Mouse (Mus musculus) midbrain, embryonic 14.5 days (tissue): ENCODE measurements around the gene Egln1. TPM values are rescaled to one million over a fixed set of nuclear protein-coding genes. Genes with fewer than 3 reads are reported as not detected.

Source experiments
- ATAC-seq: fragments of 200-750 bp; cut with Nextera tagmentation; 2 replicates; pipeline ENCODE4 v1.8.0; 2017; ENCODE audit warnings: moderate number of reproducible peaks, moderate library complexity; ENCODE audit not compliant: low FRiP score, low TSS enrichment
- DNase-seq: peaks from one replicate; pipeline ENCODE4 v3.0.0-alpha.2; 2015
- H3K27ac ChIP-seq: fragments of 300-500 bp; sonication (generic); replicated peaks from 2 replicates; pipeline ENCODE4 v1.5.1; 2014; ENCODE audit warnings: mild to moderate bottlenecking, low read depth, low read length, moderate library complexity
- H3K27me3 ChIP-seq: fragments of 300-500 bp; sonication (generic); 2 replicates; pipeline ENCODE4 v1.6.1; 2014; ENCODE audit warnings: low read length, control low read depth, mixed read lengths; ENCODE audit not compliant: control insufficient read depth, insufficient read depth
- H3K36me3 ChIP-seq: fragments of 300-500 bp; sonication (generic); 2 replicates; pipeline ENCODE4 v1.6.1; 2014; ENCODE audit warnings: low read length, control low read depth; ENCODE audit not compliant: control insufficient read depth, insufficient read depth
- H3K4me1 ChIP-seq: fragments of 300-500 bp; sonication (generic); 2 replicates; pipeline ENCODE4 v1.6.1; 2014; ENCODE audit warnings: mild to moderate bottlenecking, antibody characterized with exemption, low read length, control low read depth; ENCODE audit not compliant: control insufficient read depth, insufficient read depth
- H3K4me2 ChIP-seq: fragments of 300-500 bp; sonication (generic); 2 replicates; pipeline ENCODE4 v1.6.1; 2014; ENCODE audit warnings: mild to moderate bottlenecking, low read length, moderate library complexity
- H3K4me3 ChIP-seq: fragments of 300-500 bp; sonication (generic); replicated peaks from 2 replicates; pipeline ENCODE4 v1.5.1; 2014; ENCODE audit warnings: low read depth, low read length
- H3K9ac ChIP-seq: fragments of 300-500 bp; sonication (generic); replicated peaks from 2 replicates; pipeline ENCODE4 v1.6.1; 2014; ENCODE audit warnings: mild to moderate bottlenecking, low read length, moderate library complexity
- H3K9me3 ChIP-seq: fragments of 300-500 bp; sonication (generic); 2 replicates; pipeline ENCODE4 v1.6.1; 2016; ENCODE audit warnings: low read length, control low read depth, mixed read lengths; ENCODE audit not compliant: control insufficient read depth
- WGBS: fragments of 180-500 bp; shearing (Covaris S2); extraction: QIAGEN DNeasy Blood & Tissue Kit; methylation state at CpG from one replicate; pipeline ENCODE4 v1.1.7; 2014; 5-methylcytosine and 5-hydroxymethylcytosine counted together
- polyA plus RNA-seq: library from polyadenylated mRNA; unstranded; fragments of >200 nt; fragmentation: Nextera tagmentation; extraction: Ambion mirVana; gene quantifications from 2 replicates; pipeline ENCODE4 v1.2.1, GENCODE M21; 2014

The Egln1 gene
- polyA plus RNA-seq, 1 experiment from 2014 or later, result 25.1 TPM

DNA sequence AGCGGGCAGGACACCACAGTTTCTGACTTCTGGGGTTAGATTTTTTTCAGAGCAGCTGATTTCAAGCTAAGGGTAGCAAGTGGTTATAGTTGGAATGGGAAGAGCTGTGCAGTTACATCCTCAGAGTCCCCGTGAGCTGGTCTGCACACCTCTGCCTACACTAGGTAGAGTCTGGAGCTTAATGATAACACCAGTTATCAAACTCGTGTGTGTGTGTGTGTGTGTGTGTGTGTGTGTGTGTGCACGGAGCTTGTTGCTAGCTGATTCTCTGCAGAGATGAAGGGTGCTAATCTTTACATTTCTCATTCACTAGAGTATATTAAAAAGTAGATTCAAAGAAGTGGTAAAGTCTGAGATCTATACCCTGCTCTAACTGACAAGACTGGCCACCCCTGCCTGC, 25.1 kb upstream of the Egln1 start:
- H3K36me3 ChIP-seq, result no peaks in the 10 kb centered on the region
- no peak for DNase-seq
- no peak overlapping the region for H3K27ac ChIP-seq
- no peaks in the 10 kb centered on the region for H3K27me3 ChIP-seq
- ATAC-seq, result no peak
- H3K4me3 ChIP-seq, result no peak overlapping the region
- no peaks in the 10 kb centered on the region for H3K4me1 ChIP-seq
- peaks cover 7% of the 10 kb centered on the region; the same call in 1 of the 2 replicates for H3K9me3 ChIP-seq
- 86% methylated on average over 4 of the region's 4 CpGs for WGBS
- H3K9ac ChIP-seq, result no peak overlapping the region
- no peak overlapping the region for H3K4me2 ChIP-seq

DNA sequence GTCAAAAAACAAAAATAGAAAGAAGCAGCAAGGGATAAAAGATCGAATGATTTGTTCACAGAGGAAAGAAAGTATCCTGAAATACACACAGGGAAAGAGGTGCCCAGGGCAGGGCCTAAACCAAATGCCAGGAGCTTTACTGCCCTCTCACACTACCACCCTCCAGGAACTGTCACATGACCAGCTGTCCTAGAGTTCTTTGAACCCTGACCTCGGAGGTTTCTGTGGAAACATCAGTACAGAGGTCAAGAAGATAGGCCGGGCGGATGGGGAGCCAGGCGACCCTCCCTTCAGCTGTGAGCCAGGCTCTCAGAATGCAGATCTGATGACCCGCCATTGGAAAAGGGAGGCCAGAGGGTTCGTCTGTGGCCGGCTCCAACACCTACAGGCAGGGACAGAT, 24.1 kb upstream of the Egln1 start:
- DNase-seq, result no peak
- 85% methylated on average over 8 of the region's 8 CpGs for WGBS

GRCm38 (mm10) chr8:124970312-124970933, 21.3 kb upstream of the Egln1 start:
- ATAC-seq, result no peak
- Histone ChIP-seq H3K4me3 (no peak overlapping the region), H3K27me3 (no peaks in the 10 kb centered on the region), H3K9ac (no peak overlapping the region), H3K9me3 (peaks cover 7% of the 10 kb centered on the region; the same call in 1 of the 2 replicates), H3K36me3 (no peaks in the 10 kb centered on the region), H3K4me2 (no peak overlapping the region), H3K4me1 (no peaks in the 10 kb centered on the region), H3K27ac (no peak overlapping the region)
- WGBS, result 85% methylated on average over 6 of the region's 6 CpGs
- no peak for DNase-seq

More for the DNA sequence above, 24.1 kb upstream of the Egln1 start:
- Histone ChIP-seq H3K27ac (no peak overlapping the region), H3K4me2 (no peak overlapping the region), H3K36me3 (no peaks in the 10 kb centered on the region), H3K4me1 (no peaks in the 10 kb centered on the region), H3K4me3 (no peak overlapping the region), H3K27me3 (no peaks in the 10 kb centered on the region), H3K9ac (no peak overlapping the region), H3K9me3 (peaks cover 7% of the 10 kb centered on the region; the same call in 1 of the 2 replicates)
- ATAC-seq, result no peak

DNA sequence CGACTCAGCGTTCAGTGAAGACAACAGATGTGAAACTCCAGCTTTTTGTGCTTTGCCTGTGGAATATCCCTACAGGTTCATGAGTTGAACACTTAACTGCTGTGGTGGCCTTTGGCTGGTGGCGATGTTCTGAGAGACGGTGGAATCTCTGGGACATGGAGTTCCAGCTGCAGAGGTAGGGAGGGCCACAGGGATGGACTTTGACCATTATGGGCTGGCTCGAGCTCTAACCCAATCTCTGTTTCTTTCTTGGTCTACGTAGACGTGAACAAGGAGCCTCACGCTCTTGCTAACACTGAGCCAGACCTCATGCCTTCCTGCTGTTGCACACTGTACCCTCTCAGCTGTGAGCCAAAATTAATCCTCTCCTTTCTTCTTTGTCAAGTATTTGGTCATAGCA, 15.8 kb upstream of the Egln1 start:
- Histone ChIP-seq H3K27ac (no peak overlapping the region), H3K4me1 (no peaks in the 10 kb centered on the region), H3K4me3 (no peak overlapping the region), H3K36me3 (no peaks in the 10 kb centered on the region), H3K9me3 (no peaks in the 10 kb centered on the region), H3K4me2 (no peak overlapping the region), H3K9ac (no peak overlapping the region), H3K27me3 (no peaks in the 10 kb centered on the region)
- WGBS, result 94% methylated on average over 8 of the region's 8 CpGs
- DNase-seq (no peak), ATAC-seq (no peak)

- H3K4me1 ChIP-seq, result no peaks in the 10 kb centered on the region
- DNase-seq (no peak), ATAC-seq (no peak)
- no peaks in the 10 kb centered on the region for H3K27me3 ChIP-seq
- H3K27ac ChIP-seq, result no peak overlapping the region
- H3K4me3 ChIP-seq, result no peak overlapping the region
- H3K36me3 ChIP-seq, result no peaks in the 10 kb centered on the region
- WGBS, result 91% methylated on average over 5 of the region's 5 CpGs
- H3K9me3 ChIP-seq, result no peaks in the 10 kb centered on the region
- H3K4me2 ChIP-seq, result no peak overlapping the region
- H3K9ac ChIP-seq, result no peak overlapping the region
Observed at GRCm38 (mm10) chr8:124963246-124963645, 14.1 kb upstream of the Egln1 start.

GRCm38 (mm10) chr8:124960226-124960880, 11.2 kb upstream of the Egln1 start:
- H3K4me3 ChIP-seq, result no peak overlapping the region
- no peaks in the 10 kb centered on the region for H3K36me3 ChIP-seq
- ATAC-seq (no peak), DNase-seq (no peak)
- 21% methylated on average over 8 of the region's 8 CpGs for WGBS
- H3K4me2 ChIP-seq, result no peak overlapping the region
- no peaks in the 10 kb centered on the region for H3K4me1 ChIP-seq
- H3K27me3 ChIP-seq, result no peaks in the 10 kb centered on the region
- H3K27ac ChIP-seq, result no peak overlapping the region
- no peaks in the 10 kb centered on the region for H3K9me3 ChIP-seq
- H3K9ac ChIP-seq, result no peak overlapping the region

- DNase-seq, result no peak
Observed at GRCm38 (mm10) chr8:124959462-124960225, 10.5 kb upstream of the Egln1 start.

GRCm38 (mm10) chr8:124954572-124955082, 5.5 kb upstream of the Egln1 start:
- no peak overlapping the region for H3K4me2 ChIP-seq
- WGBS, result 71% methylated on average over 8 of the region's 8 CpGs

More at GRCm38 (mm10) chr8:124959462-124960225, 10.5 kb upstream of the Egln1 start:
- WGBS, result 69% methylated on average over 8 of the region's 8 CpGs
- H3K36me3 ChIP-seq, result no peaks in the 10 kb centered on the region
- H3K4me1 ChIP-seq, result no peaks in the 10 kb centered on the region
- no peak overlapping the region for H3K4me3 ChIP-seq
- H3K9me3 ChIP-seq, result no peaks in the 10 kb centered on the region
- no peak for ATAC-seq
- H3K27ac ChIP-seq, result no peak overlapping the region
- H3K27me3 ChIP-seq, result no peaks in the 10 kb centered on the region
- H3K9ac ChIP-seq, result no peak overlapping the region
- H3K4me2 ChIP-seq, result no peak overlapping the region

More at GRCm38 (mm10) chr8:124954572-124955082, 5.5 kb upstream of the Egln1 start:
- H3K27ac ChIP-seq, result no peak overlapping the region
- no peaks in the 10 kb centered on the region for H3K27me3 ChIP-seq
- peaks cover 8% of the 10 kb centered on the region for H3K4me1 ChIP-seq
- DNase-seq (no peak), ATAC-seq (no peak)
- H3K36me3 ChIP-seq, result no peaks in the 10 kb centered on the region
- no peak overlapping the region for H3K4me3 ChIP-seq
- no peaks in the 10 kb centered on the region for H3K9me3 ChIP-seq
- no peak overlapping the region for H3K9ac ChIP-seq
